Mouse (Mus musculus): ENCODE measurements at regions not wholly inside any gene's neighbourhood (a gene's known extent, or its start where the extent isn't known, plus 50 kb on each side); places are given as distances from the start of the nearest gene placed in this dataset.

DNA sequence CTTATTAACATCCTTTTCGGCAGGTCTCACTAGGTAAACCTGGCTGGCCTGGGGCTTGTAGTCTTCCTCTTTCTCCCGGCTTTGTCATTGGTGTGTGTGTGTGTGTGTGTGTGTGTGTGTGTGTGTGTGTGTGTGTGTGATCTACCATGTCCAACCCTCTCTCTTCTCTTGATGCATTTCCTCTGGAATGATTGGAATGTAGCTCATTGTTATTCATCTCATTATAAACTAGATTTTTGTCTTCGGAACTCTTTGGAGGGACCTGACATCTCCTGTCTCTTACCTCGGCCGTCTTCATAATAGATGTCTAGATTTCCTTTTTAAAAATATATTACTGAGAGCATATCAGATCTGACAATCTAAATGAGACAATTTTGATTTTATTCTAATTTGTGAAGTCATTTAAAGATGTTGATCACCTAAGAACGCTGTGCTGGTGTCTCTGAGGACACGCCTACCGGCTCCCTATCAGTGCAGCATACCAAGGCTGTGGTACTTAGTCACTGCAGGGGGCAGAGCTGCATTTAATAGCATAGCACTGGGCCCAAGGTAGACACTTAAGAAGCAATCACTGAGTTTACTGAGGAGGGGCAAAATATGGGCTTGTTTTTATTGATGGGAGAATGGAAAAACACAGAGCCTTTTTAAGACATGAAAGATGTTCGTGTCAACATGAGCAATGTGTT lies 187.1 kb upstream of the Ctbp2 start:
- Histone ChIP-seq H3K27ac (no peak overlapping the region), H3K4me1 (replicated peaks; ENCODE audit: control insufficient read depth, insufficient read depth, low read length) (peaks cover 7% of the 10 kb centered on the region; the same call in 1 of the 2 replicates), H3K9me3 (ENCODE audit: control insufficient read depth, low read length) (no peaks in the 10 kb centered on the region), H3K36me3 (replicated peaks; ENCODE audit: control insufficient read depth, insufficient read depth) (no peaks in the 10 kb centered on the region), H3K4me3 (replicated peaks; ENCODE audit: low read length) (no peak overlapping the region), H3K4me2 (replicated peaks) (no peak overlapping the region), H3K9ac (no peak overlapping the region), H3K27me3 (ENCODE audit: control insufficient read depth, insufficient read depth, low read length) (no peaks in the 10 kb centered on the region)
- ATAC-seq (ENCODE audit: low FRiP score) (no peak), DNase-seq (ENCODE audit: low spot score) (no peak)
- 31% methylated on average over 9 of the region's 9 CpGs for WGBS

DNA sequence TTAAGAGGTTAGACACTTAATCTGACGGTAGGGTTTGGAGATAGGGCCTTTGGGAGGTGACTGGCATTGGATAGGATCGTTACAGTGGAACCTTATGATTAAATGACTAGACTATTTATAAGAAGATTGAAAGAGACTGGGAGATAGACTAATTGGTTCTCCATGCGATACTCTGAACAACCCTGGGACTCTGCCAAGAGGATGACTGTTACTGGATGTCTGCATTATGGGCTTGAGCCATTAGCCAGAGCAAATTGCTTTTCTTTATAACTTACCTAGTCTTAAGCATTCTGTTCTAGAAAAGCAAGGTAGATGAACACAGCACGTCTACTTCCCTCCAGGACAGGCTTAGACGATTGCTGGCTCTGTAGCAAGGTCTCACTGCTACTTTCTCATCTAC lies 180.3 kb upstream of the Ctbp2 start:
- DNase-seq (ENCODE audit: low spot score), result no peak
- no peak for ATAC-seq (ENCODE audit: low FRiP score)
- no peak overlapping the region for H3K9ac ChIP-seq
- no peak overlapping the region for H3K4me3 ChIP-seq (replicated peaks; ENCODE audit: low read length)
- 67% methylated on average over 5 of the region's 5 CpGs for WGBS
- H3K9me3 ChIP-seq (ENCODE audit: control insufficient read depth, low read length), result no peaks in the 10 kb centered on the region
- no peaks in the 10 kb centered on the region for H3K36me3 ChIP-seq (replicated peaks; ENCODE audit: control insufficient read depth, insufficient read depth)
- no peaks in the 10 kb centered on the region for H3K4me1 ChIP-seq (replicated peaks; ENCODE audit: control insufficient read depth, insufficient read depth, low read length)
- no peak overlapping the region for H3K4me2 ChIP-seq (replicated peaks)
- no peak overlapping the region for H3K27ac ChIP-seq
- H3K27me3 ChIP-seq (ENCODE audit: control insufficient read depth, insufficient read depth, low read length), result no peaks in the 10 kb centered on the region

GRCm38 (mm10) chr7:133290471-133290870 lies 166.3 kb upstream of the Ctbp2 start:
- no peaks in the 10 kb centered on the region for H3K9me3 ChIP-seq (ENCODE audit: control insufficient read depth, low read length)
- no peak for DNase-seq (ENCODE audit: low spot score)
- H3K4me3 ChIP-seq (replicated peaks; ENCODE audit: low read length), result no peak overlapping the region
- no peak overlapping the region for H3K27ac ChIP-seq
- no peak for ATAC-seq (ENCODE audit: low FRiP score)
- H3K27me3 ChIP-seq (ENCODE audit: control insufficient read depth, insufficient read depth, low read length), result no peaks in the 10 kb centered on the region
- H3K4me1 ChIP-seq (replicated peaks; ENCODE audit: control insufficient read depth, insufficient read depth, low read length), result no peaks in the 10 kb centered on the region
- no peak overlapping the region for H3K4me2 ChIP-seq (replicated peaks)
- H3K36me3 ChIP-seq (replicated peaks; ENCODE audit: control insufficient read depth, insufficient read depth), result no peaks in the 10 kb centered on the region
- 93% methylated on average over 3 of the region's 3 CpGs for WGBS
- H3K9ac ChIP-seq, result no peak overlapping the region

GRCm38 (mm10) chr7:133288236-133288635 lies 164.1 kb upstream of the Ctbp2 start:
- Histone ChIP-seq H3K9me3 (ENCODE audit: control insufficient read depth, low read length) (no peaks in the 10 kb centered on the region), H3K27me3 (ENCODE audit: control insufficient read depth, insufficient read depth, low read length) (no peaks in the 10 kb centered on the region), H3K9ac (no peak overlapping the region), H3K4me3 (replicated peaks; ENCODE audit: low read length) (no peak overlapping the region), H3K27ac (no peak overlapping the region), H3K4me1 (replicated peaks; ENCODE audit: control insufficient read depth, insufficient read depth, low read length) (no peaks in the 10 kb centered on the region), H3K36me3 (replicated peaks; ENCODE audit: control insufficient read depth, insufficient read depth) (no peaks in the 10 kb centered on the region), H3K4me2 (replicated peaks) (no peak overlapping the region)
- DNase-seq (ENCODE audit: low spot score) (no peak), ATAC-seq (ENCODE audit: low FRiP score) (no peak)
- 61% methylated on average over 3 of the region's 3 CpGs for WGBS

DNA sequence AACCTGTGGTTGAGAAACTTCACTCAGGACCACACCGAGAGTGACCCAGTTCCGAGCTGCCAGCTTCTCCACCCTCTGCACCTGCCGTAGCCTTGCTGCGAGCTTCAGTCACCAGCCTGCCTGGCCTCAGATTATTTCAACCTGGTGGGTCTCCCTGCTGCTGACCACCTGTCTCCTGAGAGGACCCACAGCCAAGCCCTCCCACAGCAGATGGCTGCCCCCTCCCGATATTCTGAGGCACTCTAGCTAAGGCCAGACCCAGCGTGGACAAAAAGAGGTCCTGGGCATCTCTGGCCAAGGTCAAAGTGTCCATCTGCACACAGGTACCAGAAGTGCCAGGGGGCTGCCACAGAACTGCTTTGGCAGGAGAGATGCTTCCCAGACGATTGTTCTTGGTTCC lies 162.7 kb upstream of the Ctbp2 start:
- H3K4me2 ChIP-seq (replicated peaks), result no peak overlapping the region
- H3K9ac ChIP-seq, result no peak overlapping the region
- ATAC-seq (ENCODE audit: low FRiP score) (no peak), DNase-seq (ENCODE audit: low spot score) (no peak)
- WGBS, result 93% methylated on average over 7 of the region's 7 CpGs
- no peaks in the 10 kb centered on the region for H3K4me1 ChIP-seq (replicated peaks; ENCODE audit: control insufficient read depth, insufficient read depth, low read length)
- no peak overlapping the region for H3K27ac ChIP-seq
- H3K36me3 ChIP-seq (replicated peaks; ENCODE audit: control insufficient read depth, insufficient read depth), result no peaks in the 10 kb centered on the region
- H3K9me3 ChIP-seq (ENCODE audit: control insufficient read depth, low read length), result no peaks in the 10 kb centered on the region
- no peak overlapping the region for H3K4me3 ChIP-seq (replicated peaks; ENCODE audit: low read length)
- H3K27me3 ChIP-seq (ENCODE audit: control insufficient read depth, insufficient read depth, low read length), result no peaks in the 10 kb centered on the region

DNA sequence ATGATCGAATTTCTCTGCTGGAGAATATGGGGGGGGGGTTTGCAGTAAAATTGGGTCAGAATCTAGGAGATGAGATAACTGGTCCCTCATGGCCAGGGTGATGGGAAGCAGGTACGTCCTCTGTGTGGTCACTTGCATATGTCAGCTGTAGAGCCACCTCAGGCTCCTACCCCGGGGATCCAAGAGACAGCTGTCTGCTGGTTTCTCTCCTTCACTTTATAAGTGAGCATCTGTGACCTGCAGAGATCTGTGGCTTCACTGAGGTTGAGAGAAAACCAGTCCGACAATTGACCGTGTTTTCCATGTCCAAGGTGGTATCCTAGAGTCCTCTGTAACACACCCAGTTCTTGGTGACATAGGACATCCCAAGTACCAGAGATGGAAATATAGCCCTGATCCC lies 162.1 kb upstream of the Ctbp2 start:
- H3K27ac ChIP-seq, result no peak overlapping the region
- H3K4me3 ChIP-seq (replicated peaks; ENCODE audit: low read length), result no peak overlapping the region
- H3K36me3 ChIP-seq (replicated peaks; ENCODE audit: control insufficient read depth, insufficient read depth), result no peaks in the 10 kb centered on the region
- H3K9me3 ChIP-seq (ENCODE audit: control insufficient read depth, low read length), result no peaks in the 10 kb centered on the region
- ATAC-seq (ENCODE audit: low FRiP score) (no peak), DNase-seq (ENCODE audit: low spot score) (no peak)
- H3K27me3 ChIP-seq (ENCODE audit: control insufficient read depth, insufficient read depth, low read length), result no peaks in the 10 kb centered on the region
- 91% methylated on average over 5 of the region's 5 CpGs for WGBS
- no peak overlapping the region for H3K9ac ChIP-seq
- H3K4me1 ChIP-seq (replicated peaks; ENCODE audit: control insufficient read depth, insufficient read depth, low read length), result no peaks in the 10 kb centered on the region
- H3K4me2 ChIP-seq (replicated peaks), result no peak overlapping the region

- H3K9ac ChIP-seq, result no peak overlapping the region
- H3K27ac ChIP-seq, result no peak overlapping the region
- H3K27me3 ChIP-seq (ENCODE audit: control insufficient read depth, insufficient read depth, low read length), result no peaks in the 10 kb centered on the region
- ATAC-seq (ENCODE audit: low FRiP score) (no peak), DNase-seq (ENCODE audit: low spot score) (no peak)
- no peaks in the 10 kb centered on the region for H3K9me3 ChIP-seq (ENCODE audit: control insufficient read depth, low read length)
- H3K4me3 ChIP-seq (replicated peaks; ENCODE audit: low read length), result no peak overlapping the region
- H3K36me3 ChIP-seq (replicated peaks; ENCODE audit: control insufficient read depth, insufficient read depth), result no peaks in the 10 kb centered on the region
- no peak overlapping the region for H3K4me2 ChIP-seq (replicated peaks)
- no peaks in the 10 kb centered on the region for H3K4me1 ChIP-seq (replicated peaks; ENCODE audit: control insufficient read depth, insufficient read depth, low read length)
- WGBS, result 77% methylated on average over 5 of the region's 5 CpGs
Observed at GRCm38 (mm10) chr7:133262161-133262560, 138.0 kb upstream of the Ctbp2 start.

DNA sequence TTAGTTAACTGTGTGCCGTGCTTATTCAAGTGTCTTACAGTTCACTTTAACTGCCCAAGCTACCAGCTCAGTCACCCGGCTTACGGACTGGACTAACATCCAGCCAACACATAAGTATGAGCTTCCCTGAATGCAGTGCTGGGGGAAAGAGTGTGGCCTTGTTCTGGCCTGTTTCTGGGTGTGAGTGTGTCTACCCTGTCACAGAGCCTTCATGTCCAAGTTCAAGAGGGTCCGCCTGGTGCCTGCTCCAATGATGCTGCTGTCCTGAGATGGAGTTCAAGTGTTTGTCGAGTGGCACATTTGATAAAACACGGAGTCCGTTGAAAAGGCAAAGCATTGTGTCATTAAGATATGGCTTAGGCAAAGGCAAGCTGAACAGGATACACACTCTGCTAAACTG lies 135.0 kb upstream of the Ctbp2 start:
- Histone ChIP-seq H3K36me3 (replicated peaks; ENCODE audit: control insufficient read depth, insufficient read depth) (no peaks in the 10 kb centered on the region), H3K27ac (no peak overlapping the region), H3K9me3 (ENCODE audit: control insufficient read depth, low read length) (no peaks in the 10 kb centered on the region), H3K4me1 (replicated peaks; ENCODE audit: control insufficient read depth, insufficient read depth, low read length) (no peaks in the 10 kb centered on the region), H3K9ac (no peak overlapping the region), H3K4me2 (replicated peaks) (no peak overlapping the region), H3K27me3 (ENCODE audit: control insufficient read depth, insufficient read depth, low read length) (no peaks in the 10 kb centered on the region), H3K4me3 (replicated peaks; ENCODE audit: low read length) (no peak overlapping the region)
- 87% methylated on average over 7 of the region's 7 CpGs for WGBS
- DNase-seq (ENCODE audit: low spot score) (no peak), ATAC-seq (ENCODE audit: low FRiP score) (no peak)

GRCm38 (mm10) chr7:133256831-133257230 lies 132.7 kb upstream of the Ctbp2 start:
- no peaks in the 10 kb centered on the region for H3K27me3 ChIP-seq (ENCODE audit: control insufficient read depth, insufficient read depth, low read length)
- no peaks in the 10 kb centered on the region for H3K9me3 ChIP-seq (ENCODE audit: control insufficient read depth, low read length)
- no peak overlapping the region for H3K27ac ChIP-seq
- ATAC-seq (ENCODE audit: low FRiP score) (no peak), DNase-seq (ENCODE audit: low spot score) (no peak)
- H3K36me3 ChIP-seq (replicated peaks; ENCODE audit: control insufficient read depth, insufficient read depth), result no peaks in the 10 kb centered on the region
- no peak overlapping the region for H3K9ac ChIP-seq
- H3K4me1 ChIP-seq (replicated peaks; ENCODE audit: control insufficient read depth, insufficient read depth, low read length), result no peaks in the 10 kb centered on the region
- no peak overlapping the region for H3K4me2 ChIP-seq (replicated peaks)
- 70% methylated on average over 5 of the region's 5 CpGs for WGBS
- H3K4me3 ChIP-seq (replicated peaks; ENCODE audit: low read length), result no peak overlapping the region

DNA sequence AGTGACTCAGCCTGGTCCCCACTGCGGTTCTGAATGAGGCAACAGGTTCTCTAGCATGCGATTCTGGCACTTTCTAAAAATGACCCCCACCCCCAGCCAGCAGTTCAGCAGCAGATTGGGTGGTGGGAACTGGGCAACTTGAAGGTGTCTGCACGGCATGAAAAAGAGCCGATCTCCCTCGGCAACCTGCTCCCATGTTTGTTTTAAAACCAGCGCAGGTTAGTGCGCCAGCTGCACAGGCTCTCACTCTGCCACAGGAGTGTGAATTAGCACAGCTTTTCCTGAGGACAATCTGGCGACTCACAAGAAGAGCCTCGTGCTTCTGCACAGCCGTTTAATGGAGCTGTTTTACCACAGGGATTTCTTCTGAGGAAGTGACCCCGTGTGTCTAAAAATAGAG lies 120.4 kb upstream of the Ctbp2 start:
- 50% methylated on average over 11 of the region's 11 CpGs for WGBS

More for the DNA sequence above, 120.4 kb upstream of the Ctbp2 start:
- ATAC-seq (ENCODE audit: low FRiP score) (no peak), DNase-seq (ENCODE audit: low spot score) (no peak)
- H3K9me3 ChIP-seq (ENCODE audit: control insufficient read depth, low read length), result no peaks in the 10 kb centered on the region
- no peak overlapping the region for H3K4me2 ChIP-seq (replicated peaks)
- H3K9ac ChIP-seq, result no peak overlapping the region
- H3K27me3 ChIP-seq (ENCODE audit: control insufficient read depth, insufficient read depth, low read length), result no peaks in the 10 kb centered on the region
- H3K36me3 ChIP-seq (replicated peaks; ENCODE audit: control insufficient read depth, insufficient read depth), result no peaks in the 10 kb centered on the region
- no peaks in the 10 kb centered on the region for H3K4me1 ChIP-seq (replicated peaks; ENCODE audit: control insufficient read depth, insufficient read depth, low read length)
- no peak overlapping the region for H3K4me3 ChIP-seq (replicated peaks; ENCODE audit: low read length)
- H3K27ac ChIP-seq, result no peak overlapping the region
